Comparison of ENCODE assay signal across 20 mouse cellular contexts in the genomic region with DNA sequence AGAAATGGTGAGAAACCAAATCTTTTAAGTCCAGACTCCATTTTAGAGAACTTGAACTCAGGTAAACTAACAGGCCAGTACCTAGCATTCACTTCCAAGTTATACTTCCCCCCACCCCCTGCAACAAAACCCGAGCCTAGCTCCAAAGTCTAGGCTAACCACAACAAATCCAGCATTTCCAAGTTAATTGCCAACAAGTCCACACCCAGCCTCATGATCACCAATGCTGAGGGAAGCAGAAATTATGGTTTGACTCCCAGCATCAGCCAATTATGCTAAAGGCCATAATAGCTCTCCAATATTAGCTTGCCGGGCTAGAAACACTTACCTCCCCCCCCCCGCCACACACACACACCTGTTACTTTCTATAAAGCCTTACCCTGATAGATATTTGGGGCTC.
"Had no signal": no experiment of that assay in that cellular context is flagged by ENCODE, and none has a peak within 500 bp of the region (broad histone marks: within the 10 kb centered on the region; RNA-seq: fewer than 3 reads in every experiment).

No protein-coding gene starts in this region.

- H3K4me3 ChIP-seq: heart, embryonic 10.5 days; heart, embryonic 12.5 days; hindbrain, embryonic 10.5 days; hindbrain, embryonic 12.5 days; intestine, embryonic 15.5 days; layer of hippocampus, adult 2 months; left cerebral cortex, adult 2 months; limb, embryonic 10.5 days; limb, embryonic 12.5 days; liver, embryonic 13.5 days; liver, embryonic 15.5 days had no signal

- ATAC-seq: inflammation-experienced regulatory T-cells, adult 6 months; intestine, embryonic 15.5 days; intestine, postnatal 0 days had no signal

- H3K27me3 ChIP-seq: heart, embryonic 12.5 days; hindbrain, embryonic 12.5 days; intestine, embryonic 15.5 days; limb, embryonic 12.5 days; liver, embryonic 13.5 days; liver, embryonic 15.5 days had no signal

- H3K4me2 ChIP-seq: heart, embryonic 12.5 days; hindbrain, embryonic 12.5 days; hindbrain, embryonic 14.5 days; intestine, embryonic 15.5 days; limb, embryonic 12.5 days; liver, embryonic 13.5 days; liver, embryonic 15.5 days had no signal

- DNase-seq: gastrocnemius, postnatal 10 days; gastrocnemius, postnatal 25 days; heart, adult 18-20 months; heart, postnatal 10 days; heart, postnatal 4 days; liver; liver, embryonic 13.5 days had no signal

- H3K4me1 ChIP-seq: hindbrain, embryonic 10.5 days; hindbrain, embryonic 12.5 days; limb, embryonic 10.5 days; limb, embryonic 12.5 days had no signal

- H3K27ac ChIP-seq: heart, embryonic 10.5 days; hindbrain, embryonic 10.5 days; hindbrain, embryonic 12.5 days; hindbrain, embryonic 14.5 days; intestine, embryonic 15.5 days; left cerebral cortex, adult 2 months; limb, embryonic 10.5 days; limb, embryonic 12.5 days; liver, embryonic 13.5 days; liver, embryonic 15.5 days had no signal

- H3K9ac ChIP-seq: heart, embryonic 12.5 days; hindbrain, embryonic 12.5 days; hindbrain, embryonic 14.5 days; intestine, embryonic 15.5 days; limb, embryonic 12.5 days; liver, embryonic 13.5 days; liver, embryonic 15.5 days had no signal

- H3K36me3 ChIP-seq: liver, embryonic 15.5 days had no signal

- H3K9me3 ChIP-seq: heart, embryonic 10.5 days; heart, embryonic 12.5 days; hindbrain, embryonic 10.5 days; hindbrain, embryonic 12.5 days; intestine, embryonic 15.5 days; limb, embryonic 10.5 days; limb, embryonic 12.5 days; liver, embryonic 13.5 days; liver, embryonic 15.5 days had no signal
